Mouse (Mus musculus): Measurements from ENCODE around the gene Btn2a2.

GRCm38 (mm10) chr13:23462669-23463068, 26.0 kb downstream of the Btn2a2 start:
- no peak for TF ChIP-seq GATA1 (IDR thresholded peaks at IDR 0.05; ENCODE audit: borderline replicate concordance, low read length)
- no peak for TF ChIP-seq FLI1 (IDR thresholded peaks at IDR 0.05; ENCODE audit: low read length)

Data from megakaryocyte, embryonic 14.5 days (primary cell).